Mouse (Mus musculus): ENCODE data around the gene Siglech. TPM values are rescaled to one million over a fixed set of nuclear protein-coding genes. Genes with fewer than 3 reads are reported as not detected.

Gene Siglech
- polyA plus RNA-seq (2014; fragmentation: Illumina TruSeq; extraction: RNeasy Lipid Tissue Mini Kit (QIAGEN cat#74804); ENCODE audit: low read depth, low replicate concordance): 3.7 TPM

GRCm38 (mm10) chr7:55767926-55768325 is at the start of gene Siglech:
Siglech (plus strand) TSS chr7:55768178.

GRCm38 (mm10) chr7:55793952-55794603 is 26.1 kb downstream of the Siglech start, which contains the start of gene Tubgcp5:
Tubgcp5 (plus strand) TSS chr7:55794154.

Other genes with a start within 250 kb of the Siglech start
- gene Tubgcp5, start 26.0 kb downstream of the Siglech start, polyA plus RNA-seq (2014; fragmentation: Illumina TruSeq; extraction: RNeasy Lipid Tissue Mini Kit (QIAGEN cat#74804); ENCODE audit: low read depth, low replicate concordance): 40.4 TPM
- 63.5 TPM for gene Cyfip1, start 73.6 kb downstream of the Siglech start, polyA plus RNA-seq (2014; fragmentation: Illumina TruSeq; extraction: RNeasy Lipid Tissue Mini Kit (QIAGEN cat#74804); ENCODE audit: low read depth, low replicate concordance)
- 189 TPM for gene Nipa2, start 194.3 kb downstream of the Siglech start, polyA plus RNA-seq (2014; fragmentation: Illumina TruSeq; extraction: RNeasy Lipid Tissue Mini Kit (QIAGEN cat#74804); ENCODE audit: low read depth, low replicate concordance)